Mouse (Mus musculus) heart, postnatal 10 days (tissue): Measurements from ENCODE around the gene Rpn1. TPM values are rescaled to one million over a fixed set of nuclear protein-coding genes. Genes with fewer than 3 reads are reported as not detected.

ENCODE experiments used
- DNase-seq, 2 experiments: peaks; one replicate each; pipeline ENCODE4 v3.0.0; 2021
- intact Hi-C: fragments of 180-260 bp; cut with DNase I; formaldehyde crosslinking; loops from one replicate; pipeline ENCODE4 v1.15.1; 2025
- microRNA-seq, 2 experiments: library from miRNA; unstranded; fragments of <30 nt; microRNA quantifications; one replicate each; pipeline ENCODE4 v1.2.0; 2022
- total RNA-seq, 2 experiments: library from RNA; stranded (reverse); gene quantifications; 2 replicates each; pipeline ENCODE4 v1.2.3; 2021

The Rpn1 gene
- total RNA-seq, 2 experiments from 2014 or later = 111 to 128 TPM

GRCm38 (mm10) chr6:88152127-88152705 lies 67.9 kb downstream of the Rpn1 start:
- intact Hi-C loops = no loop called here
- DNase-seq = peak; percentile 53 to 61

GRCm38 (mm10) chr6:88152979-88153378 lies 68.7 kb downstream of the Rpn1 start:
- intact Hi-C loops = no loop called here
- no peak for DNase-seq

Small RNA genes lying within 50 kb of the gene (microRNA-seq; reads per million reads assigned to microRNA genes)
- gene Mir6376 = 0 reads per million in 2 experiments

Other genes starting within 250 kb of the Rpn1 start
- 1 to 10 TPM; 1.6 to 2.9 TPM for gene Gm45140, start 248.7 kb upstream of the Rpn1 start, total RNA-seq
- 10 to 100 TPM; 22.2 to 26.2 TPM for gene Isy1, start 245.7 kb upstream of the Rpn1 start, total RNA-seq
- gene Cnbp, start 233.4 kb upstream of the Rpn1 start, total RNA-seq = 100 to 1,000 TPM; 308 to 311 TPM
- gene Copg1, start 196.7 kb upstream of the Rpn1 start, total RNA-seq = 10 to 100 TPM; 65.8 to 72.8 TPM
- 10 to 100 TPM; 13.8 to 13.9 TPM for gene Hmces, start 170.5 kb upstream of the Rpn1 start, total RNA-seq
- gene H1fx, start 102.8 kb upstream of the Rpn1 start, total RNA-seq = 10 to 100 TPM; 16.7 to 23.0 TPM
- 100 to 1,000 TPM; 263 to 282 TPM for gene Rab7, start 39.2 kb upstream of the Rpn1 start, total RNA-seq
- gene Gata2, start 109.4 kb downstream of the Rpn1 start, total RNA-seq = 10 to 100 TPM; 20.7 to 23.3 TPM
- gene Dnajb8, start 137.8 kb downstream of the Rpn1 start, total RNA-seq = not detected